Mouse (Mus musculus) kidney, adult 2 months (tissue): ENCODE data around the gene Cdh13.

Experiments
- CTCF ChIP-seq: fragments of 200-500 bp; conservative IDR thresholded peaks from 2 replicates; pipeline ENCODE4 v1.5.1; 2011; ENCODE audit warnings: low read depth, mild to moderate bottlenecking, control low read depth, low read length, moderate library complexity, mixed read lengths; ENCODE audit not compliant: insufficient read depth, insufficient read length
- POLR2A ChIP-seq: fragments of 200-500 bp; IDR thresholded peaks from one replicate; pipeline ENCODE4 v1.6.1; 2011; ENCODE audit warnings: low read depth, low read length, control low read depth

GRCm38 (mm10) chr8:119345683-119346075 lies 1062.1 kb downstream of the Cdh13 start:
- TF ChIP-seq CTCF (no peak), POLR2A (no peak)
